Mouse (Mus musculus) testis, adult 2 months (tissue): Measurements from ENCODE around the gene Gm128.

Experiments
- CTCF ChIP-seq: fragments of 200-500 bp; IDR thresholded peaks from 2 replicates; pipeline ENCODE4 v1.5.1; 2012; ENCODE audit warnings: low read depth, mild to moderate bottlenecking, inconsistent platforms, low read length, moderate library complexity; ENCODE audit not compliant: control insufficient read depth, insufficient read depth, insufficient replicate concordance
- POLR2A ChIP-seq: fragments of 200-500 bp; IDR thresholded peaks from 2 replicates; pipeline ENCODE4 v1.6.1; 2012; ENCODE audit warnings: low read depth, mild to moderate bottlenecking, inconsistent platforms, low read length, moderate library complexity; ENCODE audit not compliant: control insufficient read depth

DNA sequence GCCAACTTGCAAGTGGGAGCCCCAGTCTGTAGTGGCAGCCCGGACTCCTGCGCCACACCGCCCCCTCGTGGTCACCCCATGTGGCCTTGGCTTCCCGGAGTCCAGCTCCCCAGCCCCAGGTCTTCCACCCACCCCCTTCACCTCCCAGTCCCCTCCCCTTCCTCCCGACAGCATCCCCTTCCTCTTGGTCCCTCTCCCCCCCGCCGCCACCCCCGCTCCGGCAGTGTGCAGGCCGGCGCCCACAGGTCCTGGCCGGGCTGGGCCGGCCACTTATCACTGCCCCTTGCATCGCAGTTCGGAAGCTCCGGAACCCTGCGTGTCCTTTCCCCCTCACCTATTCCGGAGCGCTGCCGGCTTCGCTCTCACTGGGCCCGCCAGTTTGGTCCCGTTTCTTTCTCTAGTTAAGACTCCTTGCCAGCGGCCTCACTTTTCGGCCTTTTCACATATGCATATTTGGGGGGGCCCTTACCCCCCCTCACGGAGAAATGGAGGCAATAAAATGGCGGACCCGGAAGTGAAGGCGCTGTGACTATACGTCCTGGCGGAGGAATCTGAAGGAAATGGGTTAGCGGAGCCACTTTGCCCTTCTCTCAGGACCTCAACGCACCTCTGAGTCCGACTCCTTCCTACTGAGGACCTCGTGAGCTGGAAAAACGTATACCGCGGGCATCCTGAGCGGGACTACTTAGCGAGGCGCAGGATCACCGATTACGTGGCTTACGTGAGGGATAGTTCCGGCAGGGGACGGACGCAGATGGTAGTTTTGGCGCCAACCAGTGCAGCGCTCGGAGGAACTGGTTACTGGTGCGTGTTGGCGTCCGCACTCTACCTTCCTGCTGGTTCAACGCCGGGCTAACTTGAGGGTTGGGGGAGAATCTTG lies 23.9 kb downstream of the Gm128 start, which contains the start of gene Gabpb2:
- peak; percentile 81; the same call in 1 of the 2 replicates for TF ChIP-seq CTCF
- peak; percentile 81; the same call in 1 of the 2 replicates for TF ChIP-seq POLR2A
